Mouse (Mus musculus) myocyte (in vitro differentiated cells): ENCODE results near the gene Cyp11a1. TPM values are rescaled to one million over a fixed set of nuclear protein-coding genes. Genes with fewer than 3 reads are reported as not detected.
A peak's percentile ranks its signal among the peaks of the same experiment; 100 is the strongest.

Experiments used
- H3K27me3 ChIP-seq: one replicate; pipeline ENCODE4 v1.6.1; 2011; ENCODE audit not compliant: control insufficient read depth, insufficient read depth, insufficient read length
- H3K36me3 ChIP-seq: one replicate; pipeline ENCODE4 v1.6.1; 2011; ENCODE audit not compliant: control insufficient read depth, insufficient read depth
- H3K4me2 ChIP-seq: one replicate; pipeline ENCODE4 v1.6.1; 2011; ENCODE audit warnings: low read depth, control low read depth
- H3K4me3 ChIP-seq: one replicate; pipeline ENCODE4 v1.5.1; 2011; ENCODE audit warnings: mild to moderate bottlenecking, control low read depth, moderate library complexity
- H3K79me2 ChIP-seq: one replicate; pipeline ENCODE4 v1.6.1; 2011; ENCODE audit not compliant: control insufficient read depth, insufficient read depth
- H3ac ChIP-seq: one replicate; pipeline ENCODE4 v1.6.1; 2011; ENCODE audit not compliant: control insufficient read depth, insufficient read length
- CEBPB ChIP-seq: IDR thresholded peaks from 2 replicates; pipeline ENCODE4 v1.6.1; 2011; ENCODE audit warnings: mild to moderate bottlenecking, moderate library complexity; ENCODE audit not compliant: poor library complexity, insufficient read depth, severe bottlenecking
- E2F4 ChIP-seq: IDR thresholded peaks from one replicate; pipeline ENCODE4 v1.6.1; 2011; ENCODE audit warnings: mild to moderate bottlenecking, control low read depth, moderate library complexity; ENCODE audit not compliant: insufficient read depth
- MAX ChIP-seq: IDR thresholded peaks from one replicate; pipeline ENCODE4 v1.6.1; 2011; ENCODE audit warnings: low read depth, mild to moderate bottlenecking, control low read depth
- MYOD1 ChIP-seq, 3 experiments: IDR thresholded peaks; one replicate each; pipeline ENCODE4 v1.6.1; 2011; ENCODE audit warnings: control low read depth in 2 of 3, low read depth in 2 of 3, mild to moderate bottlenecking in 2 of 3, moderate library complexity in 1 of 3; ENCODE audit not compliant: insufficient read length in 2 of 3, control insufficient read depth in 1 of 3
- MYOG ChIP-seq, 3 experiments: IDR thresholded peaks; one replicate each; pipeline ENCODE4 v1.6.1; 2011; ENCODE audit warnings: control low read depth in 2 of 3, low read depth in 2 of 3, mild to moderate bottlenecking in 2 of 3; ENCODE audit not compliant: insufficient read length in 2 of 3, control insufficient read depth in 1 of 3, insufficient read depth in 1 of 3
- POLR2A ChIP-seq: IDR thresholded peaks from one replicate; pipeline ENCODE4 v1.6.1; 2011; ENCODE audit warnings: low read depth, mild to moderate bottlenecking, control low read depth, moderate library complexity; ENCODE audit not compliant: insufficient read length
- POLR2AphosphoS2 ChIP-seq: IDR thresholded peaks from one replicate; pipeline ENCODE4 v1.6.1; 2011; ENCODE audit warnings: low read depth, control low read depth; ENCODE audit not compliant: insufficient read length
- REST ChIP-seq: IDR thresholded peaks from one replicate; pipeline ENCODE4 v1.6.1; 2011; ENCODE audit warnings: mild to moderate bottlenecking, control low read depth, moderate library complexity; ENCODE audit not compliant: insufficient read depth, insufficient read length
- SRF ChIP-seq: IDR thresholded peaks from one replicate; pipeline ENCODE4 v1.6.1; 2011; ENCODE audit warnings: low read depth; ENCODE audit not compliant: control insufficient read depth, insufficient read length
- TCF12 ChIP-seq: IDR thresholded peaks from one replicate; pipeline ENCODE4 v1.6.1; 2011; ENCODE audit warnings: mild to moderate bottlenecking, control low read depth; ENCODE audit not compliant: poor library complexity, insufficient read depth, severe bottlenecking
- TCF3 ChIP-seq: IDR thresholded peaks from one replicate; pipeline ENCODE4 v1.6.1; 2011; ENCODE audit warnings: low read depth, control low read depth; ENCODE audit not compliant: insufficient read length
- USF1 ChIP-seq: IDR thresholded peaks from one replicate; pipeline ENCODE4 v1.6.1; 2011; ENCODE audit warnings: low read depth, mild to moderate bottlenecking, control low read depth, moderate library complexity
- polyA plus RNA-seq: library from polyadenylated mRNA; unstranded; fragments of >200 nt; fragmentation: generic; extraction: Trizol; gene quantifications from one replicate; pipeline ENCODE4 v1.2.1, GENCODE M21; 2012; ENCODE audit warnings: missing spikeins

The Cyp11a1 gene
- polyA plus RNA-seq, 1 experiment = 0.11 TPM

DNA sequence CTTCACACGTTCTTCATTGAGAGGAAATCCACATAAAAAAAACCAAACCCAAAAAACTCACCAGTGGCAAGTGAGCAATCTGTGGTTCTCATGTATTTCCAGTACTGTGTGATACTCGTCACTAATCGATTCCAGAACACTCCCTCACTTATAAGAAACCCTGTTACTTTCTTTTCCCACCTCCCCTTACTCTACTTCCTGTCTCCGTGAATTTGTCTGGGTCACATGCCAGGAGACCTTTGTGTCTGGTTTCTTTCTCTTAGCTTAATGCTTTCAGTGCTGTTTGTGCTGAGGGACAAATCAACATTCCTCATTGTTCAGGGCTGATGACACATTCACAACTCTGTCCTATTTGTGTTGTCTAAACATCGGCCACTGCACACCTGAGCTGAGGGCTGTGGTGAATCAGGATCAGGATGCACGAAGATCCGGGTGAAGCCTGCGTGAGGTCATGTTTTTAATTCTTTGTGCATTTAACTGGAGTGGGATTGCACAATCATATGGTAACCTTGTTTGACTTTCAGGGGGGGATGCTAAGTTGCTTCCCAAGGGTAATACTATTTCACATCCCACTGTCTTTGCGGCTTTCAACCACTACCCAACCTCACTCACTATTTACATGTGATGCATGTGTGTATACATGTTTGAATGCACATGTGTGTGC is 33.3 kb upstream of the Cyp11a1 start:
- no peak overlapping the region for H3ac ChIP-seq
- TF ChIP-seq CEBPB (peak; percentile 96), POLR2AphosphoS2 (no peak), USF1 (peak; percentile 38), MYOG (IDR thresholded peaks at IDR 0.05; ENCODE audit: control insufficient read depth in 1 of 3, insufficient read depth in 1 of 3, insufficient read length in 2 of 3, low read depth in 2 of 3) (no peak)
- peak overlapping the region; percentile 81 for H3K4me2 ChIP-seq
- H3K36me3 ChIP-seq = no peaks in the 10 kb centered on the region
- no peaks in the 10 kb centered on the region for H3K79me2 ChIP-seq
- H3K27me3 ChIP-seq = no peaks in the 10 kb centered on the region
- H3K4me3 ChIP-seq = peak overlapping the region; percentile 4

DNA sequence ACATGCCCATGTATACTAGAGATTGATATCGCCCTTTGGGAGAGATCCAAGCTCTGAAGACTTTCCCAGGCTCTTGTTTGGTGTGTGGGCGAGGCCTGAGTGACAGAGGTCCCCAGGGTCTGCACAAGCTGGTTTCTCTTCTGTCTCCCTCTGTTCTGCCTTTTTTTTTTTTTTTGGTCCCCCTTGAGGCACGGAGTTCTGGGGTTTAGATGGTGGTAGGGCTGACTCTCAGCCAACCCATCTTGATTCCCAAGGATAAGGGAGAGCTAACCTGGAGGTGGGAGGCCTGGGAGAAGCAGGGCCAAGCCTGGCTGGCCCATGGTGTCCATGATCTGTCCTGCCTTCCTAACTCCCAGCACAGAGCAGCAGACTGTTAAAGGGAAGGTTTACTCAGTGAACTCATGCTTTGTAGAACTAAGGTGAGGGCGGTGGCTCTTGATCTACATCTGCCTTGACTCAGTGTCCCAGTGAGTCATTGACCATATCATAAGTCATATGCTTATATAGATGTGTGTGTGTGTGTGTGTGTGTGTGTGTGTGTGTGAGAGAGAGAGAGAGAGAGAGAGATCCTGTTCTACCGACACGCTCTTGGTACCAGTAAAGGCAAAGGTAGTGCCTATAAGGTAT is 32.7 kb upstream of the Cyp11a1 start:
- peak overlapping the region; percentile 4 for H3K4me3 ChIP-seq
- no peaks in the 10 kb centered on the region for H3K36me3 ChIP-seq
- TF ChIP-seq E2F4 = no peak
- no peak for TF ChIP-seq TCF12
- TF ChIP-seq USF1 = no peak
- no peak for TF ChIP-seq POLR2AphosphoS2
- no peak for TF ChIP-seq REST
- no peak for TF ChIP-seq MYOG (IDR thresholded peaks at IDR 0.05; ENCODE audit: control insufficient read depth in 1 of 3, insufficient read depth in 1 of 3, insufficient read length in 2 of 3, low read depth in 2 of 3)
- TF ChIP-seq POLR2A = no peak
- TF ChIP-seq SRF = no peak
- TF ChIP-seq MAX = no peak
- no peak for TF ChIP-seq CEBPB
- no peak for TF ChIP-seq TCF3
- TF ChIP-seq MYOD1 (IDR thresholded peaks at IDR 0.05; ENCODE audit: control insufficient read depth in 1 of 3, insufficient read length in 2 of 3, low read depth in 2 of 3) = no peak
- H3ac ChIP-seq = no peak overlapping the region
- peak overlapping the region; percentile 81 for H3K4me2 ChIP-seq
- H3K27me3 ChIP-seq = no peaks in the 10 kb centered on the region
- no peaks in the 10 kb centered on the region for H3K79me2 ChIP-seq

DNA sequence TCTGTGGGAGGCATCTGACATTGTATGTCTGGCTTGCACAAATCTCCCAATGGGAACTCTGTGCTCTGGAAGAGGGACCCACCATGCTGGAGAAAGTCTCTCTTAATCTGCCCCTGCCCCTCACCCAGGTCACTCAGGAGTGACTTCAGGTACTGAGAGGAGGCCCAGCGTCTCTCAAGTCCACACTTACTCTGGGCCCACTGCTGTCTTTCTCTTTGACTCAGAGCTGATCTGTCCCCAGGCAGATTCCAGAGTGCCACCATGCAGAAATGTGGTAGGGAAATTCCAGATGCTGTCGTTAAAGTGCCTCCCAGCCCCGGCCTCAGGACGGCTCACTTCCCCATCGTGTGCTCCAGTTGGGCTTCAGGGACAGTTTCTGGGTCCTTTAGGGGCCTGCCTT is 32.0 kb upstream of the Cyp11a1 start:
- no peaks in the 10 kb centered on the region for H3K79me2 ChIP-seq

DNA sequence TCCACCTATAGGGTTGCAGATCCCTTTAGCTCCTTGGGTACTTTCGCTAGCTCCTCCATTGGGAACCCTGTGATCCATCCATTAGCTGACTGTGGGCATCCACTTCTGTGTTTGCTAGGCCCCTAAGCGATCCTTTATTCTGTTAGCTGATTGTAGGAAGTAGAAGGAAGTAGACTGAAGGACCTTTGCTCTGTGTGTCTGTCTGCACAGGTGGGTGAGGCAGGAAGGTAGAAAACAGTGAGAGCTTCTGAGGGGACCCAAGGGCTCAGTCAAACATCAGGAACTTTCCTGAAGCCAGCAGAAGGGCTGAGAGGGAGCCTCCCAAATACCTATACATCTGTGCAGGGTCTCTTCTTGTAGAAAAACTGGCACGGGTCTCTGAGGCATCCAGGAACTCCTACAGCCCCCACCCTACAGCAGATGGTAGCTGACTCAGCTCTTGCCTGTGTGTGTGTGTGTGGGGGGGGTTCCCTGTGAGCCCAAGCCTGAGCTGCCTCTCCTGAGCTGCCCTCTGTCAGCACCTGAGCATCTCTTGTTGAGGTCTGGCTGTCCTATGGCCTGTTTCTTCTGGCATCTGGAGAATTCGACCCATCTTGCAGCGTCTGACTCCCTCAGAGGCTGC is 30.9 kb upstream of the Cyp11a1 start:
- Histone ChIP-seq H3K27me3 (no peaks in the 10 kb centered on the region), H3ac (no peak overlapping the region), H3K36me3 (no peaks in the 10 kb centered on the region), H3K4me2 (no peak overlapping the region), H3K79me2 (no peaks in the 10 kb centered on the region), H3K4me3 (no peak overlapping the region)
- TF ChIP-seq POLR2AphosphoS2 (no peak), E2F4 (no peak), POLR2A (no peak), USF1 (no peak), TCF3 (no peak), SRF (no peak), MYOD1 (IDR thresholded peaks at IDR 0.05; ENCODE audit: control insufficient read depth in 1 of 3, insufficient read length in 2 of 3, low read depth in 2 of 3) (no peak), MAX (no peak)

More for the DNA sequence above, 32.0 kb upstream of the Cyp11a1 start:
- H3K36me3 ChIP-seq = no peaks in the 10 kb centered on the region
- no peak overlapping the region for H3ac ChIP-seq
- TF ChIP-seq REST (no peak), POLR2AphosphoS2 (no peak), MYOG (IDR thresholded peaks at IDR 0.05; ENCODE audit: control insufficient read depth in 1 of 3, insufficient read depth in 1 of 3, insufficient read length in 2 of 3, low read depth in 2 of 3) (no peak)
- no peak overlapping the region for H3K4me3 ChIP-seq
- no peaks in the 10 kb centered on the region for H3K27me3 ChIP-seq
- H3K4me2 ChIP-seq = peak overlapping the region; percentile 81

DNA sequence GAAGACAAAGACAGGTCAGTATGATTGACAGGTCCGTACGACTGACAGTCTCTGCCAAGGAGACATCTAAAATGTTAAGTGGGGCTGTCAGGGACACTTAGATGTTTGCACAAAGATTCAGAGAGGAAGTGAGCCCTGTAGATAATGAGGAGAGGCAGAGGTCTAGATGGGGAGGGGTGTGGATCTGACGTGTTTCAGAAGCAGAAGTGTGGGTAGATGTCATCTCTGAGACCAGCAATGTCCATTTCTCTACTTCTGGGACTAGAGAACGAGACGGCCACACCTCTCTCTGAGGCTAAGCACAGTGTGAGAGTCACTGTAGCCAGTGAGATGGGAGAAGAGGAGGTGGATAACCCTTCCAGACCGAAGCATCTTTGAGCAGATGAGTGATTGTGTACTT is 28.2 kb upstream of the Cyp11a1 start:
- Histone ChIP-seq H3K36me3 (no peaks in the 10 kb centered on the region), H3K4me2 (no peak overlapping the region), H3ac (no peak overlapping the region), H3K4me3 (no peak overlapping the region), H3K27me3 (no peaks in the 10 kb centered on the region), H3K79me2 (no peaks in the 10 kb centered on the region)
- no peak for TF ChIP-seq REST
- TF ChIP-seq CEBPB = no peak
- no peak for TF ChIP-seq MAX
- TF ChIP-seq MYOD1 (IDR thresholded peaks at IDR 0.05; ENCODE audit: control insufficient read depth in 1 of 3, insufficient read length in 2 of 3, low read depth in 2 of 3) = no peak
- TF ChIP-seq E2F4 = no peak
- TF ChIP-seq TCF12 = no peak
- no peak for TF ChIP-seq MYOG (IDR thresholded peaks at IDR 0.05; ENCODE audit: control insufficient read depth in 1 of 3, insufficient read depth in 1 of 3, insufficient read length in 2 of 3, low read depth in 2 of 3)
- TF ChIP-seq SRF = no peak
- no peak for TF ChIP-seq POLR2AphosphoS2
- no peak for TF ChIP-seq USF1
- no peak for TF ChIP-seq TCF3
- TF ChIP-seq POLR2A = no peak
